Mouse (Mus musculus): ENCODE data around the gene Tesk2. TPM values are rescaled to one million over a fixed set of nuclear protein-coding genes. Genes with fewer than 3 reads are reported as not detected.

Tesk2 gene
- polyA plus RNA-seq, 1 experiment from 2014 or later: 8.3 TPM

- Histone ChIP-seq H3K36me3 (ENCODE audit: control insufficient read depth, insufficient read depth, low read length) (peaks cover 15% of the 10 kb centered on the region), H3K27ac (ENCODE audit: low read depth) (no peak overlapping the region), H3K4me1 (replicated peaks; ENCODE audit: control insufficient read depth, insufficient read depth, low read length) (no peaks in the 10 kb centered on the region), H3K4me3 (ENCODE audit: low read depth, low read length) (no peak overlapping the region), H3K4me2 (ENCODE audit: low read length) (no peak overlapping the region), H3K27me3 (replicated peaks; ENCODE audit: control insufficient read depth, insufficient read depth, low read length) (peaks cover 7% of the 10 kb centered on the region), H3K9ac (ENCODE audit: low read length) (no peak overlapping the region), H3K9me3 (ENCODE audit: control insufficient read depth, low read length) (no peaks in the 10 kb centered on the region)
- DNase-seq (ENCODE audit: low spot score) (no peak), ATAC-seq (replicated peaks; ENCODE audit: low FRiP score, low TSS enrichment, low read depth) (no peak)
- 80% methylated on average over 5 of the region's 5 CpGs for WGBS
These were observed 94.5 kb downstream of the Tesk2 start for GRCm38 (mm10) chr4:116815276-116815675.

- H3K4me2 ChIP-seq (ENCODE audit: low read length): no peak overlapping the region
- ATAC-seq (replicated peaks; ENCODE audit: low FRiP score, low TSS enrichment, low read depth): no peak
- no peak overlapping the region for H3K4me3 ChIP-seq (ENCODE audit: low read depth, low read length)
- WGBS: 94% methylated on average over 6 of the region's 6 CpGs
- no peak overlapping the region for H3K27ac ChIP-seq (ENCODE audit: low read depth)
- H3K4me1 ChIP-seq (replicated peaks; ENCODE audit: control insufficient read depth, insufficient read depth, low read length): peaks cover 7% of the 10 kb centered on the region
- no peak for DNase-seq (ENCODE audit: low spot score)
- no peak overlapping the region for H3K9ac ChIP-seq (ENCODE audit: low read length)
- peaks cover 15% of the 10 kb centered on the region for H3K36me3 ChIP-seq (ENCODE audit: control insufficient read depth, insufficient read depth, low read length)
- peaks cover 17% of the 10 kb centered on the region for H3K27me3 ChIP-seq (replicated peaks; ENCODE audit: control insufficient read depth, insufficient read depth, low read length)
- H3K9me3 ChIP-seq (ENCODE audit: control insufficient read depth, low read length): no peaks in the 10 kb centered on the region
These were observed 96.7 kb downstream of the Tesk2 start for GRCm38 (mm10) chr4:116817486-116817885.

GRCm38 (mm10) chr4:116819968-116820901 lies 99.5 kb downstream of the Tesk2 start:
- WGBS: 26% methylated on average over 32 of the region's 32 CpGs
- DNase-seq (ENCODE audit: low spot score) (peak; percentile 56), ATAC-seq (replicated peaks; ENCODE audit: low FRiP score, low TSS enrichment, low read depth) (no peak; the same call in 1 of the 2 replicates)
- Histone ChIP-seq H3K9ac (ENCODE audit: low read length) (peak overlapping the region; percentile 34), H3K4me1 (replicated peaks; ENCODE audit: control insufficient read depth, insufficient read depth, low read length) (peaks cover 9% of the 10 kb centered on the region), H3K36me3 (ENCODE audit: control insufficient read depth, insufficient read depth, low read length) (peaks cover 15% of the 10 kb centered on the region), H3K4me3 (ENCODE audit: low read depth, low read length) (peak overlapping the region; percentile 51), H3K27ac (ENCODE audit: low read depth) (no peak overlapping the region), H3K4me2 (ENCODE audit: low read length) (peak overlapping the region; percentile 99), H3K27me3 (replicated peaks; ENCODE audit: control insufficient read depth, insufficient read depth, low read length) (peaks cover 17% of the 10 kb centered on the region), H3K9me3 (ENCODE audit: control insufficient read depth, low read length) (no peaks in the 10 kb centered on the region)

GRCm38 (mm10) chr4:116820902-116821693 lies 100.3 kb downstream of the Tesk2 start:
- ATAC-seq (replicated peaks; ENCODE audit: low FRiP score, low TSS enrichment, low read depth) (peak; percentile 79), DNase-seq (ENCODE audit: low spot score) (peak; percentile 84)
- under 1% methylated on average over 51 of the region's 51 CpGs for WGBS
- H3K4me2 ChIP-seq (ENCODE audit: low read length): peak overlapping the region; percentile 99
- H3K4me3 ChIP-seq (ENCODE audit: low read depth, low read length): peak overlapping the region; percentile 51
- H3K4me1 ChIP-seq (replicated peaks; ENCODE audit: control insufficient read depth, insufficient read depth, low read length): peaks cover 11% of the 10 kb centered on the region
- no peaks in the 10 kb centered on the region for H3K9me3 ChIP-seq (ENCODE audit: control insufficient read depth, low read length)
- peaks cover 17% of the 10 kb centered on the region for H3K27me3 ChIP-seq (replicated peaks; ENCODE audit: control insufficient read depth, insufficient read depth, low read length)
- H3K9ac ChIP-seq (ENCODE audit: low read length): peak overlapping the region; percentile 34
- H3K27ac ChIP-seq (ENCODE audit: low read depth): no peak overlapping the region
- peaks cover 14% of the 10 kb centered on the region for H3K36me3 ChIP-seq (ENCODE audit: control insufficient read depth, insufficient read depth, low read length)

GRCm38 (mm10) chr4:116821694-116822016 lies 100.9 kb downstream of the Tesk2 start, which contains the start of gene Hpdl:
TSS of gene Hpdl (minus strand) at chr4:116821707.
- peak within 1 kb of the TSS; percentile 99 for H3K4me2 ChIP-seq (ENCODE audit: low read length)
- peaks cover 11% of the 10 kb centered on the region for H3K36me3 ChIP-seq (ENCODE audit: control insufficient read depth, insufficient read depth, low read length)
- no peak within 1 kb of the TSS for H3K27ac ChIP-seq (ENCODE audit: low read depth)
- DNase-seq (ENCODE audit: low spot score): no peak
- peaks cover 11% of the 10 kb centered on the region for H3K4me1 ChIP-seq (replicated peaks; ENCODE audit: control insufficient read depth, insufficient read depth, low read length)
- peaks cover 17% of the 10 kb centered on the region for H3K27me3 ChIP-seq (replicated peaks; ENCODE audit: control insufficient read depth, insufficient read depth, low read length)
- ATAC-seq (replicated peaks; ENCODE audit: low FRiP score, low TSS enrichment, low read depth): no peak
- H3K9me3 ChIP-seq (ENCODE audit: control insufficient read depth, low read length): no peaks in the 10 kb centered on the region
- 11% methylated on average over 9 of the region's 9 CpGs for WGBS
- H3K4me3 ChIP-seq (ENCODE audit: low read depth, low read length): peak within 1 kb of the TSS; percentile 51
- peak within 1 kb of the TSS; percentile 34 for H3K9ac ChIP-seq (ENCODE audit: low read length)

GRCm38 (mm10) chr4:116824541-116825004 lies 103.8 kb downstream of the Tesk2 start:
- WGBS: under 1% methylated on average over 29 of the region's 29 CpGs
- Histone ChIP-seq H3K9ac (ENCODE audit: low read length) (peak overlapping the region; percentile 59), H3K27me3 (replicated peaks; ENCODE audit: control insufficient read depth, insufficient read depth, low read length) (peaks cover 14% of the 10 kb centered on the region), H3K4me2 (ENCODE audit: low read length) (peak overlapping the region; percentile 72), H3K4me3 (ENCODE audit: low read depth, low read length) (peak overlapping the region; percentile 58), H3K27ac (ENCODE audit: low read depth) (peak overlapping the region; percentile 52; the same call in 1 of the 2 replicates), H3K36me3 (ENCODE audit: control insufficient read depth, insufficient read depth, low read length) (no peaks in the 10 kb centered on the region), H3K9me3 (ENCODE audit: control insufficient read depth, low read length) (no peaks in the 10 kb centered on the region), H3K4me1 (replicated peaks; ENCODE audit: control insufficient read depth, insufficient read depth, low read length) (peaks cover 11% of the 10 kb centered on the region)
- ATAC-seq (replicated peaks; ENCODE audit: low FRiP score, low TSS enrichment, low read depth) (0 out of 2 replicates have a peak, but pooled peaks have one; percentile 5), DNase-seq (ENCODE audit: low spot score) (peak; percentile 79)

GRCm38 (mm10) chr4:116827819-116828218 lies 107.1 kb downstream of the Tesk2 start:
- Histone ChIP-seq H3K9me3 (ENCODE audit: control insufficient read depth, low read length) (no peaks in the 10 kb centered on the region), H3K27me3 (replicated peaks; ENCODE audit: control insufficient read depth, insufficient read depth, low read length) (no peaks in the 10 kb centered on the region), H3K4me2 (ENCODE audit: low read length) (no peak overlapping the region), H3K27ac (ENCODE audit: low read depth) (no peak overlapping the region), H3K4me3 (ENCODE audit: low read depth, low read length) (no peak overlapping the region), H3K9ac (ENCODE audit: low read length) (no peak overlapping the region), H3K4me1 (replicated peaks; ENCODE audit: control insufficient read depth, insufficient read depth, low read length) (peaks cover 4% of the 10 kb centered on the region; the same call in 1 of the 2 replicates), H3K36me3 (ENCODE audit: control insufficient read depth, insufficient read depth, low read length) (no peaks in the 10 kb centered on the region)
- DNase-seq (ENCODE audit: low spot score): peak; percentile 62
- WGBS: 1% methylated on average over 4 of the region's 4 CpGs
- peak; percentile 50; the same call in 1 of the 2 replicates for ATAC-seq (replicated peaks; ENCODE audit: low FRiP score, low TSS enrichment, low read depth)

- ATAC-seq (replicated peaks; ENCODE audit: low FRiP score, low TSS enrichment, low read depth) (no peak), DNase-seq (ENCODE audit: low spot score) (no peak)
These were observed 108.8 kb downstream of the Tesk2 start for GRCm38 (mm10) chr4:116829364-116830069.

More at GRCm38 (mm10) chr4:116829364-116830069, 108.8 kb downstream of the Tesk2 start:
- 38% methylated on average over 6 of the region's 6 CpGs for WGBS
- no peak overlapping the region for H3K9ac ChIP-seq (ENCODE audit: low read length)
- H3K4me1 ChIP-seq (replicated peaks; ENCODE audit: control insufficient read depth, insufficient read depth, low read length): peaks cover 4% of the 10 kb centered on the region; the same call in 1 of the 2 replicates
- H3K4me2 ChIP-seq (ENCODE audit: low read length): no peak overlapping the region
- H3K27ac ChIP-seq (ENCODE audit: low read depth): no peak overlapping the region
- H3K4me3 ChIP-seq (ENCODE audit: low read depth, low read length): no peak overlapping the region
- H3K36me3 ChIP-seq (ENCODE audit: control insufficient read depth, insufficient read depth, low read length): no peaks in the 10 kb centered on the region
- no peaks in the 10 kb centered on the region for H3K27me3 ChIP-seq (replicated peaks; ENCODE audit: control insufficient read depth, insufficient read depth, low read length)
- H3K9me3 ChIP-seq (ENCODE audit: control insufficient read depth, low read length): no peaks in the 10 kb centered on the region

Measured in intestine, embryonic 14.5 days (tissue).